Mouse (Mus musculus): ENCODE data around the gene Ppp1r1c.

GRCm38 (mm10) chr2:79704773-79705172, 2.8 kb upstream of the Ppp1r1c start:
- TF ChIP-seq CTCF (IDR thresholded peaks at IDR 0.05) (no peak), EP300 (IDR thresholded peaks at IDR 0.05) (no peak)

Data from lung, postnatal 0 days (tissue).